Mouse (Mus musculus) CH12.LX (cell line): ENCODE measurements at regions not wholly inside any gene's neighbourhood (a gene's known extent, or its start where the extent isn't known, plus 50 kb on each side); places are given as distances from the start of the nearest gene placed in this dataset.

Experiments used
- DNase-seq: peaks from one replicate; pipeline ENCODE4 v3.0.0-alpha.2; 2013; ENCODE audit errors: extremely low read depth
- H3K27ac ChIP-seq: 2 replicates; pipeline ENCODE4 v1.5.1; 2012; ENCODE audit warnings: low read depth, mild to moderate bottlenecking, control low read depth, moderate library complexity; ENCODE audit not compliant: insufficient read depth
- H3K27me3 ChIP-seq: replicated peaks from 2 replicates; pipeline ENCODE3; 2012; ENCODE audit warnings: inconsistent platforms
- H3K36me3 ChIP-seq, 2 experiments: replicated peaks in 1 of 2; 2 replicates each; pipeline versions ENCODE3 to v1.6.1; 2012; ENCODE audit warnings: inconsistent platforms in 1 of 2, low read length in 1 of 2, mild to moderate bottlenecking in 1 of 2, mixed read lengths in 1 of 2, moderate library complexity in 1 of 2; ENCODE audit not compliant: control insufficient read depth in 1 of 2, insufficient read depth in 1 of 2
- H3K4me1 ChIP-seq, 2 experiments: 2 replicates each; pipeline ENCODE4 v1.6.1; 2012; ENCODE audit warnings: inconsistent platforms in 1 of 2, moderate library complexity in 1 of 2; ENCODE audit not compliant: insufficient read depth in 2 of 2, control insufficient read depth in 1 of 2
- H3K4me2 ChIP-seq: 2 replicates; pipeline ENCODE4 v1.6.1; 2012; ENCODE audit warnings: low read depth, mild to moderate bottlenecking, control low read depth; ENCODE audit not compliant: poor library complexity, insufficient read depth, severe bottlenecking
- H3K4me3 ChIP-seq, 3 experiments: fragments of 150-350 bp in 1 of 3; sonication (generic) in 1 of 3; replicated peaks in 1 of 3; 2 replicates each; pipeline versions ENCODE3 to v1.5.1; 2011 to 2012; ENCODE audit warnings: low read depth in 2 of 3, low read length in 2 of 3, mild to moderate bottlenecking in 2 of 3, moderate library complexity in 2 of 3, control low read depth in 1 of 3, improper control_type of control experiment in 1 of 3, inconsistent platforms in 1 of 3, mixed read lengths in 1 of 3; ENCODE audit not compliant: poor library complexity in 1 of 3
- H3K79me2 ChIP-seq: replicated peaks from 2 replicates; pipeline ENCODE4 v1.6.1; 2012; ENCODE audit warnings: mild to moderate bottlenecking, moderate library complexity; ENCODE audit not compliant: control insufficient read depth, poor library complexity, insufficient read depth, severe bottlenecking; ENCODE audit errors: extremely low read depth
- H3K9ac ChIP-seq: 2 replicates; pipeline ENCODE4 v1.6.1; 2012; ENCODE audit warnings: low read depth, mild to moderate bottlenecking, control low read depth, moderate library complexity; ENCODE audit not compliant: insufficient read depth
- H3K9me3 ChIP-seq: replicated peaks from 2 replicates; pipeline ENCODE3; 2012; ENCODE audit warnings: low read length, inconsistent platforms, mixed read lengths
- JUN ChIP-seq: IDR thresholded peaks from 2 replicates; pipeline ENCODE4 v1.6.1; 2011; ENCODE audit warnings: low read depth, mild to moderate bottlenecking, low read length, improper control_type of control experiment, moderate library complexity; ENCODE audit not compliant: insufficient read depth
- MAFK ChIP-seq: IDR thresholded peaks from 2 replicates; pipeline ENCODE4 v1.6.1; 2011; ENCODE audit warnings: low read length, improper control_type of control experiment; ENCODE audit not compliant: insufficient replicate concordance
- MAX ChIP-seq: IDR thresholded peaks from 2 replicates; pipeline ENCODE4 v1.6.1; 2011; ENCODE audit warnings: low read length, improper control_type of control experiment
- MAZ ChIP-seq: IDR thresholded peaks from 2 replicates; pipeline ENCODE4 v1.6.1; 2012; ENCODE audit warnings: low read depth, mild to moderate bottlenecking, inconsistent platforms, low read length, improper control_type of control experiment, moderate library complexity
- MEF2A ChIP-seq: IDR thresholded peaks from 2 replicates; pipeline ENCODE4 v1.6.1; 2014; ENCODE audit warnings: low read depth, mild to moderate bottlenecking, inconsistent platforms, low read length, improper control_type of control experiment, borderline replicate concordance
- NELFE ChIP-seq: IDR thresholded peaks from 2 replicates; pipeline ENCODE4 v1.6.1; 2011; ENCODE audit warnings: low read depth, low read length, improper control_type of control experiment
- NRF1 ChIP-seq: IDR thresholded peaks from 2 replicates; pipeline ENCODE4 v1.6.1; 2014; ENCODE audit warnings: low read depth, mild to moderate bottlenecking, inconsistent platforms, low read length, improper control_type of control experiment, moderate library complexity
- POLR2A ChIP-seq: IDR thresholded peaks from 2 replicates; pipeline ENCODE4 v1.6.1; 2011; ENCODE audit warnings: low read depth, mild to moderate bottlenecking, improper control_type of control experiment, low read length
- POLR2AphosphoS2 ChIP-seq: IDR thresholded peaks from 2 replicates; pipeline ENCODE4 v1.6.1; 2011; ENCODE audit warnings: low read depth, low read length, improper control_type of control experiment
- RAD21 ChIP-seq: IDR thresholded peaks from 2 replicates; pipeline ENCODE4 v1.6.1; 2011; ENCODE audit warnings: low read depth, mild to moderate bottlenecking, low read length, improper control_type of control experiment, moderate library complexity
- TCF12 ChIP-seq: IDR thresholded peaks from 2 replicates; pipeline ENCODE4 v1.6.1; 2014; ENCODE audit warnings: low read depth, mild to moderate bottlenecking, inconsistent platforms, low read length, improper control_type of control experiment
- UBTF ChIP-seq: IDR thresholded peaks from 2 replicates; pipeline ENCODE4 v1.6.1; 2012; ENCODE audit warnings: low read depth, mild to moderate bottlenecking, inconsistent platforms, low read length, improper control_type of control experiment, moderate library complexity
- USF1 ChIP-seq: IDR thresholded peaks from 2 replicates; pipeline ENCODE4 v1.6.1; 2014; ENCODE audit warnings: low read depth, mild to moderate bottlenecking, inconsistent platforms, low read length, improper control_type of control experiment
- ZC3H11A ChIP-seq: IDR thresholded peaks from 2 replicates; pipeline ENCODE4 v1.6.1; 2012; ENCODE audit warnings: low read depth, mild to moderate bottlenecking, inconsistent platforms, low read length, improper control_type of control experiment
- ZMIZ1 ChIP-seq: IDR thresholded peaks from 2 replicates; pipeline ENCODE4 v1.6.1; 2012; ENCODE audit warnings: low read depth, mild to moderate bottlenecking, inconsistent platforms, low read length, improper control_type of control experiment
- ZNF384 ChIP-seq: IDR thresholded peaks from 2 replicates; pipeline ENCODE4 v1.6.1; 2012; ENCODE audit warnings: low read depth, low read length, improper control_type of control experiment, inconsistent platforms
- dilution Hi-C: fragments of 300-500 bp; cut with MboI; formaldehyde crosslinking; loops from 2 replicates; pipeline ENCODE4 v1.14.3; 2020; ENCODE audit warnings: low sequenced_read_pairs; ENCODE audit not compliant: extremely low pct_unique_long_range_greater_than_20kb, extremely low pct_ligation_motif_present
- in situ Hi-C: fragments of 300-500 bp; cut with MboI; formaldehyde crosslinking; loops from 3 replicates; pipeline ENCODE4 v1.14.3; 2019; ENCODE audit warnings: low sequenced_read_pairs, low pct_ligation_motif_present, low pct_unique_long_range_greater_than_20kb, mixed read lengths

- Histone ChIP-seq H3K27me3 (no peaks in the 10 kb centered on the region), H3K36me3 (no peaks in the 10 kb centered on the region), H3K4me1 (peaks cover 0 to 3% of the 10 kb centered on the region in 2 experiments; a peak in 1 of 4 replicates), H3K9me3 (no peaks in the 10 kb centered on the region), H3K4me2 (no peak overlapping the region), H3K79me2 (no peaks in the 10 kb centered on the region), H3K4me3 (no peak overlapping the region), H3K27ac (no peak overlapping the region), H3K9ac (no peak overlapping the region)
- dilution Hi-C loops (no loop called here), in situ Hi-C loops (no loop called here)
- TF ChIP-seq POLR2A, result no peak
- TF ChIP-seq MAFK, result no peak
- no peak for TF ChIP-seq NRF1
- TF ChIP-seq RAD21, result no peak
- no peak for TF ChIP-seq JUN
- TF ChIP-seq ZC3H11A, result no peak
- no peak for TF ChIP-seq UBTF
- no peak for TF ChIP-seq TCF12
- no peak for TF ChIP-seq POLR2AphosphoS2
- no peak for TF ChIP-seq MEF2A
- no peak for TF ChIP-seq ZMIZ1
- TF ChIP-seq MAZ, result no peak
- DNase-seq, result no peak
Observed at GRCm38 (mm10) chr3:143973582-143973981, 231.4 kb downstream of the Lmo4 start.

- in situ Hi-C loops (no loop called here), dilution Hi-C loops (no loop called here)
- Histone ChIP-seq H3K36me3 (no peaks in the 10 kb centered on the region), H3K9ac (no peak overlapping the region), H3K9me3 (no peaks in the 10 kb centered on the region), H3K27ac (no peak overlapping the region), H3K4me3 (no peak overlapping the region), H3K79me2 (no peaks in the 10 kb centered on the region), H3K27me3 (no peaks in the 10 kb centered on the region), H3K4me2 (no peak overlapping the region), H3K4me1 (no peaks in the 10 kb centered on the region)
- DNase-seq, result no peak
- TF ChIP-seq USF1 (no peak), MAX (no peak), NELFE (no peak), NRF1 (no peak), ZNF384 (no peak), POLR2A (no peak)
Observed at GRCm38 (mm10) chr3:143972351-143972750, 232.7 kb downstream of the Lmo4 start.
